Comparison of ENCODE assay signal across 7 mouse cellular contexts in the genomic region with DNA sequence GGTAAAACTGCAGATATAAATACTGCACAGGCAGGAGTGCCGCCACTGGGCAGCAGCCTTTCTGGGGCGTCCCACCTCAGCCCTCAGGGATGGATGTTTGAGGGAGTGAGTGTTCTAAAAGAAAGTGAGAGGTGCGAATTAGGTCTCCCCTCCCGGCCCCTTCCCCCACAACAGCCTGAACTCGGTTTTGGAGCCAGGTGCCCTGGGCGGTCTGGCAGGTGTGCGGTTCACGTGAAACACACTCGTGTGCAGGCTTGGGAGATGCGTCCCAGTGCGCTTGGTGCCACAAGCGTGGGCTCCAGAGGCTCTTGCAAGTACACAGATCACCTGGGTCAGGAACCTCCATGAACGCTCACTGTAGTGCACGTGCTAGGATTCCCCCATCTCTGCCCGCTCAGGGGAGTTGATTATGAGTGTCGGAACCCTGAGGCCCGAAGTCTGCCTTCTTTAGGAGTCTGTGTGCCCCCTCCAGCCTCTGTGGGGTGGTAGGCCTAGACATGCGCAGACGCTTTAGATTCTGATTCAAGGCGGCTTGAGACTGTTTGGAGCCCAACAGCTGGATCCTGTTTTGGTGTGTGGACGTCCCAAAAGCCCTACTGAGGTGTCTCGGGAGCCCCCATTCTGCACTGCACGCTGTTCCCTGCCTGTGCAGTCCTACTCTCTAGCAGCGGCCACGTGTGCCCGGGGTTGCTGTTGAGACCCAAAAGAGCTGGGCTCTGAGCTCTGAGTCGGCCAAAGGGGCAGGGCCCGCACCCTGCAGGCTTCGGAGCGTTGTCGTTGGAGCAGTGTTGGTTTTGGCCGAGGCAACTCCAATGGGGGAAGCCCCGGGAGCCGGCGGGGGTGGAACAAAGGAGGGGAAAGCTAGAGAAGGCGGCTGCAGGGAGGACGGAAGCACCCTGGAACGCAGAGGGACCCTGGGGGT. TPM values are rescaled to one million over a fixed set of nuclear protein-coding genes. Genes with fewer than 3 reads are reported as not detected.
DNase-seq lines count a peak whose midpoint lies in the region; ATAC-seq and TF ChIP-seq lines count a peak whose summit lies in the region.

No protein-coding gene starts in this region.

- ATAC-seq in forebrain, embryonic 15.5 days (replicated peaks): no peak
- ATAC-seq in hindbrain, embryonic 11.5 days (ENCODE audit: low FRiP score): no peak
- ATAC-seq in limb, embryonic 15.5 days (ENCODE audit: insufficient number of reproducible peaks, low FRiP score, low TSS enrichment, low read depth): peak; percentile 20
- ATAC-seq in stomach, embryonic 14.5 days (ENCODE audit: insufficient number of reproducible peaks, insufficient read depth, low FRiP score, low read depth): peak; percentile 24; the same call in 1 of the 2 replicates

- peak overlapping the region; percentile 59 for H3K4me2 ChIP-seq in forebrain, embryonic 15.5 days (replicated peaks)
- H3K4me2 ChIP-seq in hindbrain, embryonic 11.5 days (replicated peaks; ENCODE audit: low read depth, low read length): no peak overlapping the region
- peak overlapping the region; percentile 50 for H3K4me2 ChIP-seq in limb, embryonic 15.5 days
- H3K4me2 ChIP-seq in stomach, embryonic 14.5 days (replicated peaks; ENCODE audit: low read depth, low read length): peak overlapping the region; percentile 8; the same call in 1 of the 2 replicates

- peak overlapping the region; percentile 4; the same call in 1 of the 2 replicates for H3K9ac ChIP-seq in ES-Bruce4 (ENCODE audit: low read depth, poor library complexity, severe bottlenecking)
- peak overlapping the region; percentile 65 for H3K9ac ChIP-seq in forebrain, embryonic 15.5 days (replicated peaks)
- H3K9ac ChIP-seq in hindbrain, embryonic 11.5 days (ENCODE audit: low read depth, low read length): no peak overlapping the region
- peak overlapping the region; percentile 20; the same call in 1 of the 2 replicates for H3K9ac ChIP-seq in limb, embryonic 15.5 days
- no peak overlapping the region for H3K9ac ChIP-seq in stomach, embryonic 14.5 days (replicated peaks; ENCODE audit: low read depth, low read length)

- TF ChIP-seq EP300 in ES-Bruce4 (IDR thresholded peaks at IDR 0.05; ENCODE audit: insufficient read depth, low read depth, low read length): no peak

- WGBS in forebrain, embryonic 15.5 days: 11% methylated on average over 38 of the region's 38 CpGs
- WGBS in hindbrain, embryonic 11.5 days: under 1% methylated on average over 38 of the region's 38 CpGs
- 23% methylated on average over 38 of the region's 38 CpGs for WGBS in limb, embryonic 15.5 days
- WGBS in stomach, embryonic 14.5 days: 13% methylated on average over 38 of the region's 38 CpGs

- no peak overlapping the region for H3K27ac ChIP-seq in ES-Bruce4 (ENCODE audit: insufficient read depth, low read length)
- peak overlapping the region; percentile 97 for H3K27ac ChIP-seq in forebrain, embryonic 15.5 days (replicated peaks)
- H3K27ac ChIP-seq in hindbrain, embryonic 11.5 days (ENCODE audit: low read depth, low read length): no peak overlapping the region
- peak overlapping the region; percentile 76 for H3K27ac ChIP-seq in limb, embryonic 15.5 days
- no peak overlapping the region for H3K27ac ChIP-seq in stomach, embryonic 14.5 days (ENCODE audit: low read length)

- no peaks in the 10 kb centered on the region for H3K36me3 ChIP-seq in ES-Bruce4 (ENCODE audit: control insufficient read depth, insufficient read depth, low read length, poor library complexity, severe bottlenecking)
- H3K36me3 ChIP-seq in forebrain, embryonic 15.5 days: no peaks in the 10 kb centered on the region
- no peaks in the 10 kb centered on the region for H3K36me3 ChIP-seq in hindbrain, embryonic 11.5 days (ENCODE audit: control insufficient read depth, insufficient read depth, low read length)
- no peaks in the 10 kb centered on the region; the same call in 1 of the 2 replicates for H3K36me3 ChIP-seq in limb, embryonic 15.5 days
- no peaks in the 10 kb centered on the region; the same call in 1 of the 2 replicates for H3K36me3 ChIP-seq in stomach, embryonic 14.5 days (ENCODE audit: control insufficient read depth, insufficient read depth, low read length)

- TF ChIP-seq CTCF in ES-Bruce4 (IDR thresholded peaks at IDR 0.05; ENCODE audit: low read depth, low read length): no peak

- DNase-seq in Muller cell, postnatal 12 days (ENCODE audit: inconsistent ontology term): peak; percentile 96
- DNase-seq in hindbrain, embryonic 11.5 days (ENCODE audit: low spot score): peak; percentile 58
- no peak for DNase-seq in frontal cortex, postnatal 25 days (ENCODE audit: low spot score in 2 of 2)

- no peak for TF ChIP-seq POLR2A in ES-Bruce4 (IDR thresholded peaks at IDR 0.05; ENCODE audit: insufficient read depth, low read length)

- no peaks in the 10 kb centered on the region for H3K4me1 ChIP-seq in ES-Bruce4 (ENCODE audit: control insufficient read depth, insufficient read depth, low read length)
- H3K4me1 ChIP-seq in forebrain, embryonic 15.5 days: peaks cover 96% of the 10 kb centered on the region
- H3K4me1 ChIP-seq in hindbrain, embryonic 11.5 days (replicated peaks; ENCODE audit: control insufficient read depth, insufficient read depth, low read length): no peaks in the 10 kb centered on the region
- H3K4me1 ChIP-seq in limb, embryonic 15.5 days: peaks cover 100% of the 10 kb centered on the region
- H3K4me1 ChIP-seq in stomach, embryonic 14.5 days (ENCODE audit: control insufficient read depth, insufficient read depth, low read length): peaks cover 57% of the 10 kb centered on the region

- H3K9me3 ChIP-seq in ES-Bruce4 (replicated peaks; ENCODE audit: control insufficient read depth, insufficient read depth, low read length, poor library complexity, severe bottlenecking): no peaks in the 10 kb centered on the region
- H3K9me3 ChIP-seq in forebrain, embryonic 15.5 days: no peaks in the 10 kb centered on the region
- H3K9me3 ChIP-seq in hindbrain, embryonic 11.5 days (ENCODE audit: control insufficient read depth, low read length): no peaks in the 10 kb centered on the region
- no peaks in the 10 kb centered on the region for H3K9me3 ChIP-seq in limb, embryonic 15.5 days
- no peaks in the 10 kb centered on the region for H3K9me3 ChIP-seq in stomach, embryonic 14.5 days (ENCODE audit: control insufficient read depth, low read depth, low read length)

- peak overlapping the region; percentile 53 for H3K4me3 ChIP-seq in ES-Bruce4 (ENCODE audit: low read depth, low read length)
- peak overlapping the region; percentile 32 for H3K4me3 ChIP-seq in forebrain, embryonic 15.5 days
- no peak overlapping the region for H3K4me3 ChIP-seq in hindbrain, embryonic 11.5 days (ENCODE audit: low read depth, low read length)
- H3K4me3 ChIP-seq in limb, embryonic 15.5 days: peak overlapping the region; percentile 21
- peak overlapping the region; percentile 6; the same call in 1 of the 2 replicates for H3K4me3 ChIP-seq in stomach, embryonic 14.5 days (ENCODE audit: low read depth, low read length)

- peaks cover 38% of the 10 kb centered on the region for H3K27me3 ChIP-seq in ES-Bruce4 (ENCODE audit: control insufficient read depth, insufficient read depth, low read length, poor library complexity, severe bottlenecking)
- peaks cover 13% of the 10 kb centered on the region for H3K27me3 ChIP-seq in forebrain, embryonic 15.5 days
- H3K27me3 ChIP-seq in hindbrain, embryonic 11.5 days (ENCODE audit: control insufficient read depth, insufficient read depth, low read length): peaks cover 99% of the 10 kb centered on the region
- peaks cover 18% of the 10 kb centered on the region; the same call in 1 of the 2 replicates for H3K27me3 ChIP-seq in limb, embryonic 15.5 days
- H3K27me3 ChIP-seq in stomach, embryonic 14.5 days (ENCODE audit: control insufficient read depth, insufficient read depth, low read length): peaks cover 61% of the 10 kb centered on the region

RNA-seq across cellular contexts. Expression of gene Nfix, which starts 14.1 kb away (rescaled TPM):
- polyA plus RNA-seq in ES-Bruce4 (2011; ENCODE audit: insufficient read depth, insufficient read length, low read depth, missing spikeins): 1.2 and 1.8 TPM in 2 replicates
- polyA plus RNA-seq in forebrain, embryonic 15.5 days (2015; fragmentation: Nextera tagmentation; extraction: Ambion mirVana): 413 and 445 TPM in 2 replicates
- polyA plus RNA-seq in hindbrain, embryonic 11.5 days (2014; fragmentation: Nextera tagmentation; extraction: Ambion mirVana): 2.4 and 3.0 TPM in 2 replicates
- polyA plus RNA-seq in limb, embryonic 15.5 days (2015; fragmentation: Nextera tagmentation; extraction: Ambion mirVana): 87.0 and 100 TPM in 2 replicates
- 37.8 and 40.5 TPM in 2 replicates for polyA plus RNA-seq in stomach, embryonic 14.5 days (2014; fragmentation: Nextera tagmentation; extraction: Ambion mirVana)

RNA-seq across cellular contexts. Expression of gene Dand5, which starts 36.6 kb away (rescaled TPM):
- 2.5 and 3.1 TPM in 2 replicates for polyA plus RNA-seq in ES-Bruce4 (2011; ENCODE audit: insufficient read depth, insufficient read length, low read depth, missing spikeins)
- polyA plus RNA-seq in forebrain, embryonic 15.5 days (2015; fragmentation: Nextera tagmentation; extraction: Ambion mirVana): 8.1 and 8.9 TPM in 2 replicates
- polyA plus RNA-seq in hindbrain, embryonic 11.5 days (2014; fragmentation: Nextera tagmentation; extraction: Ambion mirVana): 6.2 and 7.1 TPM in 2 replicates
- polyA plus RNA-seq in limb, embryonic 15.5 days (2015; fragmentation: Nextera tagmentation; extraction: Ambion mirVana): 7.5 and 8.0 TPM in 2 replicates
- polyA plus RNA-seq in stomach, embryonic 14.5 days (2014; fragmentation: Nextera tagmentation; extraction: Ambion mirVana): 7.1 and 7.6 TPM in 2 replicates

RNA-seq across cellular contexts. Expression of gene Gadd45gip1, which starts 45.3 kb away (rescaled TPM):
- polyA plus RNA-seq in ES-Bruce4 (2011; ENCODE audit: insufficient read depth, insufficient read length, low read depth, missing spikeins): 19.5 and 20.5 TPM in 2 replicates
- polyA plus RNA-seq in forebrain, embryonic 15.5 days (2015; fragmentation: Nextera tagmentation; extraction: Ambion mirVana): 36.3 and 39.9 TPM in 2 replicates
- polyA plus RNA-seq in hindbrain, embryonic 11.5 days (2014; fragmentation: Nextera tagmentation; extraction: Ambion mirVana): 36.0 and 37.2 TPM in 2 replicates
- 44.7 and 45.6 TPM in 2 replicates for polyA plus RNA-seq in limb, embryonic 15.5 days (2015; fragmentation: Nextera tagmentation; extraction: Ambion mirVana)
- 49.5 and 50.5 TPM in 2 replicates for polyA plus RNA-seq in stomach, embryonic 14.5 days (2014; fragmentation: Nextera tagmentation; extraction: Ambion mirVana)

RNA-seq across cellular contexts. Expression of gene Rad23a, which starts 54.4 kb away (rescaled TPM):
- polyA plus RNA-seq in ES-Bruce4 (2011; ENCODE audit: insufficient read depth, insufficient read length, low read depth, missing spikeins): 68.0 and 76.1 TPM in 2 replicates
- 82.1 and 85.1 TPM in 2 replicates for polyA plus RNA-seq in forebrain, embryonic 15.5 days (2015; fragmentation: Nextera tagmentation; extraction: Ambion mirVana)
- polyA plus RNA-seq in hindbrain, embryonic 11.5 days (2014; fragmentation: Nextera tagmentation; extraction: Ambion mirVana): 88.6 and 91.3 TPM in 2 replicates
- 102 and 122 TPM in 2 replicates for polyA plus RNA-seq in limb, embryonic 15.5 days (2015; fragmentation: Nextera tagmentation; extraction: Ambion mirVana)
- polyA plus RNA-seq in stomach, embryonic 14.5 days (2014; fragmentation: Nextera tagmentation; extraction: Ambion mirVana): 119 and 125 TPM in 2 replicates

Comparison
In these comparisons a context has a peak if more than half of its experiments do, and no peak if none do; other contexts are left out.
1. H3K27ac ChIP-seq: peak in forebrain, embryonic 15.5 days (single experiment) and limb, embryonic 15.5 days (single experiment); none in ES-Bruce4 (single experiment), hindbrain, embryonic 11.5 days (single experiment) and stomach, embryonic 14.5 days (single experiment).
2. H3K9ac ChIP-seq: peak in ES-Bruce4 (single experiment), forebrain, embryonic 15.5 days (single experiment) and limb, embryonic 15.5 days (single experiment); none in hindbrain, embryonic 11.5 days (single experiment) and stomach, embryonic 14.5 days (single experiment).
3. DNase-seq: peak in Muller cell, postnatal 12 days (single experiment) and hindbrain, embryonic 11.5 days (single experiment); none in frontal cortex, postnatal 25 days (0 of 2).
4. ATAC-seq: peak in limb, embryonic 15.5 days (single experiment) and stomach, embryonic 14.5 days (single experiment); none in forebrain, embryonic 15.5 days (single experiment) and hindbrain, embryonic 11.5 days (single experiment).